Mouse (Mus musculus): ENCODE measurements around the gene Zfp459. TPM values are rescaled to one million over a fixed set of nuclear protein-coding genes. Genes with fewer than 3 reads are reported as not detected.

Zfp459 gene
- polyA plus RNA-seq, 1 experiment from 2014 or later, result 1.7 TPM

- Histone ChIP-seq H3K9ac (ENCODE audit: low read depth, low read length) (peak within 1 kb of the TSS; percentile 67), H3K4me3 (ENCODE audit: low read depth, low read length) (peak within 1 kb of the TSS; percentile 81)
Observed at GRCm38 (mm10) chr13:67360131-67360744, 61.0 kb downstream of the Zfp459 start, which contains the start of the genes Gm28044 and Zfp953. Gm28044 (minus strand) TSS chr13:67360536. Zfp953 (minus strand) TSS chr13:67360605.

More at GRCm38 (mm10) chr13:67360131-67360744, 61.0 kb downstream of the Zfp459 start, which contains the start of the genes Gm28044 and Zfp953:
- Histone ChIP-seq H3K9me3 (replicated peaks; ENCODE audit: control insufficient read depth, low read length, poor library complexity, severe bottlenecking) (no peaks in the 10 kb centered on the region), H3K36me3 (ENCODE audit: control insufficient read depth, insufficient read depth, low read length) (no peaks in the 10 kb centered on the region), H3K27me3 (ENCODE audit: control insufficient read depth, insufficient read depth, low read depth, low read length) (no peaks in the 10 kb centered on the region), H3K27ac (ENCODE audit: low read length) (peak within 1 kb of the TSS; percentile 47; the same call in 1 of the 2 replicates), H3K4me2 (ENCODE audit: low read length) (peak within 1 kb of the TSS; percentile 84), H3K4me1 (ENCODE audit: control insufficient read depth, insufficient read depth, low read length) (peaks cover 11% of the 10 kb centered on the region)
- 0% methylated on average over 15 of the region's 15 CpGs for WGBS
- peak; percentile 97 for ATAC-seq

Other genes with a start within 250 kb of the Zfp459 start
- gene Rsl1, start 248.2 kb downstream of the Zfp459 start, polyA plus RNA-seq (2015; fragmentation: Nextera tagmentation; extraction: Ambion mirVana), result 7.7 and 8.2 TPM in 2 replicates
- 2.3 and 2.9 TPM in 2 replicates for gene Zfp455, start 226.9 kb downstream of the Zfp459 start, polyA plus RNA-seq (2015; fragmentation: Nextera tagmentation; extraction: Ambion mirVana)
- 5.8 and 6.9 TPM in 2 replicates for gene Zfp458, start 143.0 kb downstream of the Zfp459 start, polyA plus RNA-seq (2015; fragmentation: Nextera tagmentation; extraction: Ambion mirVana)
- gene Zfp457, start 114.9 kb downstream of the Zfp459 start, polyA plus RNA-seq (2015; fragmentation: Nextera tagmentation; extraction: Ambion mirVana), result 0.97 and 1.2 TPM in 2 replicates
- 1.6 and 1.9 TPM in 2 replicates for gene Zfp595, start 88.8 kb downstream of the Zfp459 start, polyA plus RNA-seq (2015; fragmentation: Nextera tagmentation; extraction: Ambion mirVana)
- gene Gm28044, start 60.9 kb downstream of the Zfp459 start, polyA plus RNA-seq (2015; fragmentation: Nextera tagmentation; extraction: Ambion mirVana), result not detected in 2 replicates
- 0.57 and 0.65 TPM in 2 replicates for gene Zfp953, start 60.8 kb downstream of the Zfp459 start, polyA plus RNA-seq (2015; fragmentation: Nextera tagmentation; extraction: Ambion mirVana)
- gene Gm28041, start 45.7 kb downstream of the Zfp459 start, polyA plus RNA-seq (2015; fragmentation: Nextera tagmentation; extraction: Ambion mirVana), result 0.31 TPM in 1 of 2 replicates, not detected in the other
- gene Zfp456, start 45.6 kb downstream of the Zfp459 start, polyA plus RNA-seq (2015; fragmentation: Nextera tagmentation; extraction: Ambion mirVana), result 0.58 and 0.67 TPM in 2 replicates
- gene Zfp429, start 21.6 kb downstream of the Zfp459 start, polyA plus RNA-seq (2015; fragmentation: Nextera tagmentation; extraction: Ambion mirVana), result 3.8 and 4.0 TPM in 2 replicates
- gene Zfp874a, start 30.2 kb upstream of the Zfp459 start, polyA plus RNA-seq (2015; fragmentation: Nextera tagmentation; extraction: Ambion mirVana), result 6.5 TPM in 2 replicates
- gene Zfp874b, start 62.8 kb upstream of the Zfp459 start, polyA plus RNA-seq (2015; fragmentation: Nextera tagmentation; extraction: Ambion mirVana), result 3.0 and 3.1 TPM in 2 replicates
- gene Zfp58, start 79.1 kb upstream of the Zfp459 start, polyA plus RNA-seq (2015; fragmentation: Nextera tagmentation; extraction: Ambion mirVana), result 11.4 and 12.9 TPM in 2 replicates
- gene Gm26965, start 104.7 kb upstream of the Zfp459 start, polyA plus RNA-seq (2015; fragmentation: Nextera tagmentation; extraction: Ambion mirVana), result 0.40 and 0.50 TPM in 2 replicates
- 35.8 and 38.0 TPM in 2 replicates for gene Zfp87, start 104.8 kb upstream of the Zfp459 start, polyA plus RNA-seq (2015; fragmentation: Nextera tagmentation; extraction: Ambion mirVana)
- gene Zfp748, start 132.4 kb upstream of the Zfp459 start, polyA plus RNA-seq (2015; fragmentation: Nextera tagmentation; extraction: Ambion mirVana), result 16.0 and 16.3 TPM in 2 replicates
- gene Zfp729b, start 188.3 kb upstream of the Zfp459 start, polyA plus RNA-seq (2015; fragmentation: Nextera tagmentation; extraction: Ambion mirVana), result 5.5 and 5.8 TPM in 2 replicates
- 0.50 TPM in 1 of 2 replicates, not detected in the other for gene Gm49345, start 216.4 kb upstream of the Zfp459 start, polyA plus RNA-seq (2015; fragmentation: Nextera tagmentation; extraction: Ambion mirVana)
- gene Zfp729a, start 216.4 kb upstream of the Zfp459 start, polyA plus RNA-seq (2015; fragmentation: Nextera tagmentation; extraction: Ambion mirVana), result 2.9 TPM in 2 replicates